Mouse (Mus musculus) frontal cortex, postnatal 14 days (tissue): Measurements from ENCODE around the gene Ptbp1.

Experiments used
- DNase-seq, 2 experiments: peaks; one replicate each; pipeline ENCODE4 v3.0.0; 2022; ENCODE audit warnings: low spot score in 2 of 2

Gene Ptbp1

GRCm38 (mm10) chr10:79853860-79854795 is at the start of gene Ptbp1:
Ptbp1 (plus strand) TSS chr10:79854427.
- peak; percentile 99 to 100 for DNase-seq

GRCm38 (mm10) chr10:79805636-79806035 is 48.6 kb upstream of the Ptbp1 start:
- no peak for DNase-seq

GRCm38 (mm10) chr10:79806331-79806730 is 47.9 kb upstream of the Ptbp1 start:
- DNase-seq = no peak

GRCm38 (mm10) chr10:79806972-79807371 is 47.3 kb upstream of the Ptbp1 start:
- DNase-seq = no peak

- no peak for DNase-seq
These were observed 46.4 kb upstream of the Ptbp1 start for GRCm38 (mm10) chr10:79807826-79808225.

- no peak for DNase-seq
These were observed 45.5 kb upstream of the Ptbp1 start for GRCm38 (mm10) chr10:79808728-79809127.

- DNase-seq = peak; percentile 72 to 87
These were observed 42.2 kb upstream of the Ptbp1 start for GRCm38 (mm10) chr10:79811736-79812637.

- DNase-seq = no peak
These were observed 39.9 kb upstream of the Ptbp1 start for GRCm38 (mm10) chr10:79814271-79814842.

- DNase-seq = no peak
These were observed 38.3 kb upstream of the Ptbp1 start for GRCm38 (mm10) chr10:79815671-79816494.

- no peak for DNase-seq
These were observed 37.1 kb upstream of the Ptbp1 start for GRCm38 (mm10) chr10:79817111-79817510.

- no peak for DNase-seq
These were observed 36.0 kb upstream of the Ptbp1 start for GRCm38 (mm10) chr10:79818225-79818624.

GRCm38 (mm10) chr10:79819606-79820005 is 34.6 kb upstream of the Ptbp1 start:
- DNase-seq = no peak

GRCm38 (mm10) chr10:79820277-79820676 is 34.0 kb upstream of the Ptbp1 start:
- no peak for DNase-seq

GRCm38 (mm10) chr10:79820782-79821181 is 33.4 kb upstream of the Ptbp1 start, which contains the start of gene Misp:
Misp (plus strand) TSS chr10:79820989.
- DNase-seq = no peak

- no peak for DNase-seq
These were observed 32.5 kb upstream of the Ptbp1 start for GRCm38 (mm10) chr10:79821731-79822130.

GRCm38 (mm10) chr10:79822372-79822771 is 31.9 kb upstream of the Ptbp1 start:
- DNase-seq = no peak

GRCm38 (mm10) chr10:79823011-79823410 is 31.2 kb upstream of the Ptbp1 start:
- no peak for DNase-seq

- DNase-seq = no peak
These were observed 29.8 kb upstream of the Ptbp1 start for GRCm38 (mm10) chr10:79824413-79824812.

GRCm38 (mm10) chr10:79831583-79831982 is 22.6 kb upstream of the Ptbp1 start:
- DNase-seq = no peak

- no peak for DNase-seq
These were observed 22.0 kb upstream of the Ptbp1 start for GRCm38 (mm10) chr10:79832026-79832785.
